Mouse (Mus musculus) testis, postnatal 14 days (tissue): ENCODE measurements at regions not wholly inside any gene's neighbourhood (a gene's known extent, or its start where the extent isn't known, plus 50 kb on each side); places are given as distances from the start of the nearest gene placed in this dataset.

Source experiments
- DNase-seq: peaks from one replicate; pipeline ENCODE4 v3.0.0; 2021; ENCODE audit warnings: low spot score

DNA sequence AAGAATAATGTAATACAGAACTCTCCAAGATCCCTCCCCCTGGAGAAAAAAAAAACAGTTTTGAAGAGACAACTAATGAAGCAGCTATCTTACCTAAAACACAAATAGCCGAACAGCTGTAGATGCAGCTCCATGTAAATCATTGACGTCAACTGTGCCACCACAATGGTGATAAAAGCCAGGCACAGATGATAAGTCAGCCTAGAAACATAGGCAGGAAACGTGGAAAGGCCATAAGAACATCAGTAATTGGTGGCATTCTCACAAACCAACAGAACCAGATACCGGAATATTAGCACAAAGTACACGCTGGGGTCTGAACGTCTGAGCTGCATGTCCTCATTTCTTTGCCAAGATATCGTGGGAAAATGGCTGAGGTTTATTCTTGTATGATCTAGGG, 51.2 kb upstream of the Gm45716 start:
- DNase-seq = no peak
